Mouse (Mus musculus): Measurements from ENCODE around the gene Zfp59.

The Zfp59 gene

GRCm38 (mm10) chr7:27881721-27882120, 43.3 kb downstream of the Zfp59 start:
- peak; percentile 41 for DNase-seq

- DNase-seq = no peak
Measured at GRCm38 (mm10) chr7:27900601-27901000, 62.2 kb downstream of the Zfp59 start.

GRCm38 (mm10) chr7:27905061-27905848, 66.8 kb downstream of the Zfp59 start:
- DNase-seq = no peak

Measured in lung, postnatal 10 days (tissue).